Mouse (Mus musculus) retina, embryonic 14.5 days (tissue): ENCODE results near the gene Tusc2.

Experiments used
- DNase-seq: peaks from one replicate; pipeline ENCODE4 v3.0.0-alpha.2; 2015; ENCODE audit warnings: low spot score

Gene Tusc2

DNA sequence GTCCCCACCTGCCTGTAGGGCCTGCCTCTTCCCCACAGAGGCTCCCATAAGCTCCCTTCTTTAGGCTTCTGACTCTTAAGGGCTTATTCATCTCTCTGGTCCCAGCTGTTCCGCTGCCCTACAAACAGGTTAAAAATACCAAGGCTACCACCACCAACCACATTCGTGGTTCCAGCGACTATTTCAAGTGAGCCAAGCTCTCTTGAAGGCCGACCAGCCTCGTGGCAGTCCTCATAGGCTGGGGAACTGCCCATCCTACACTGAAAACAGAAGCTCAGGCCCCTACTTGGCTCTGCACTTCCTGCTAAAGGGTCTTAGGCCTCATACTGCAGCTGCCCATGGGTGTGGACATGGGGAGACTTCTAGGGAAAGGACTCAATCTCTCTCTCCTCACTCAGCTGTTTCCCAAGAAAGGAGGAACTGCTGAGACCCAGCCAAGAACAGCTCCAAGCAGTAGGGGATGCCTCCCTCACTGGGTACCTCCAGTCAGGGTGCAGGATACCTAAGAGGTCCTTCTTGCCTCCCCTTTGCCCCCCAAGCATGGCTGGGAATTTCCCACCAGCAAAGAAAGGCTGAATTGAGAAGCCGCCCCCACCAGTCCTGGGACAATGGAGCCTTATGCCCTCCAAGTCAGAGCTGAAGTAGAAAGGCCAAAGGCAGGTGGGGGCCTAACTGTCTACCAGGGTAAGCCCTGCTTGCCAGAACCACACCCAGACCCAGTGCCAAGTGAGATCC, 48.6 kb downstream of the Tusc2 start:
- DNase-seq = no peak

GRCm38 (mm10) chr9:107612191-107612944, 49.3 kb downstream of the Tusc2 start:
- DNase-seq = peak; percentile 99

DNA sequence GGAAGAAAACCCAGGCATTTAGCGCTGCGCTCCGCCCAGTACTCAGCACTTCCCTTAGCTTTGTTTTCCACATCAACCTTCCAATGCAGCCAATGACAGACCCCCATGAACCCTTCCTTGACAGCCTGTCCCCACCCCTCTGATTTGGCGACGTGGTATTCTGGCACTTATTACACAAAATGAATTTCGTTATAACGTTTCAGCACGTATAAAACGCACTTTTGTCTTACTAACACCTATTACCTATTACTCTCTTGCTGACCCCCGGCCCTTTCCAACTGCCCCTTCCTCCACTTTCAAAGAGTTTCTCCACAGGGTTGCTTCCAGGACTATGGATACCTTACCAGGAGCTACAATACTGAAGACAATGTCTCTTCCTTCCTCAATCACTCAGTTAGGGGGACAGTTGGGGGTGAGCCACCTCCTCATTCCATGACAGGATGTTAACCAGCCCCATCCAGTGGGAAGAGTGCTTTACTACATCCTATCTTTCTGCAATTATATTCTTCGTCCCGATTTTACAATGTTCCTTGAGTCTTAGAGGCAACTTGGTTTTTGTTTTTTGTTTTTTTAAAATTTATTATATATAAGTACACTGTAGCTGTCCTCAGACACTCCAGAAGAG, 50.0 kb downstream of the Tusc2 start:
- DNase-seq = no peak

DNA sequence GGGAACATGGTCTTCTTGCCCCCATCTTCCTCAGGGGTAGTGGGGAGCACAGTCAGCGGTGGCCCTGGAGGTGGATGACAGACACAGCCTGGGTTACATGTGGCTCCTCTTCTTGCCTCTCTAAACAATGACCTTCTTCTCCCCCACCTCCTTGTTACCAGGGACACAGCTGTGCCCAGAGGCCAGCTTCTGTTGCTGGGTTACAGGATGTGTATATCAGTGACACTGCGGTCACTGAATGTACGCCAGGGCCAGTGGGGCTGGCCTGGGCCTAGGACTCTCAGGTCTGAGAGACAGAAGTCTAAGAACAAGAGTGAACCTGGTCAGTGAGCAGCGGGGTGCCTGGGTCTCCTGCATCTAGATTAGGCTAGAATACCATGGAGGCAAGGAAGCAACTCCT, 52.0 kb downstream of the Tusc2 start:
- DNase-seq = peak; percentile 48
